Mouse (Mus musculus): ENCODE results near the gene Tmem100.
A peak's percentile ranks its signal among the peaks of the same experiment; 100 is the strongest.

The Tmem100 gene

DNA sequence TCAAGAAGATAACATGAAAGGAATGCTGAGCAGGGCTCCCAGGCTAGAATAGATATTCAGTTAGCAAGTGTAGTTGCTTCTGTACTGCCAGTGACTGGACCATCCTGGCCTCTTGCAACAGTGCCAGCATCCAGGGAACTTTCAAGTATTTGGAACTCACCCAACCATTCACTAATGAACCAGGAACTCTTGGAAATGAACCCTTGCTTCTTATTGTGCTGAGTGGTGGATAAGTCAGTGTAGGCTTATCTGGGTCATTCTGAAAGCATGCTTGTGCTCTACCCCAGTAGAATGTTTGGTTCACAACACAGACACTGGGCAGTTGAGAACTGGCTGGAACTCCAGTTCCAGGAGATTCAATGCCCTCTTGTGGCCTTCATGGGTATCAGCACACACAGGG, 29.1 kb downstream of the Tmem100 start:
- DNase-seq (ENCODE audit: low read depth, low spot score) = no peak

DNA sequence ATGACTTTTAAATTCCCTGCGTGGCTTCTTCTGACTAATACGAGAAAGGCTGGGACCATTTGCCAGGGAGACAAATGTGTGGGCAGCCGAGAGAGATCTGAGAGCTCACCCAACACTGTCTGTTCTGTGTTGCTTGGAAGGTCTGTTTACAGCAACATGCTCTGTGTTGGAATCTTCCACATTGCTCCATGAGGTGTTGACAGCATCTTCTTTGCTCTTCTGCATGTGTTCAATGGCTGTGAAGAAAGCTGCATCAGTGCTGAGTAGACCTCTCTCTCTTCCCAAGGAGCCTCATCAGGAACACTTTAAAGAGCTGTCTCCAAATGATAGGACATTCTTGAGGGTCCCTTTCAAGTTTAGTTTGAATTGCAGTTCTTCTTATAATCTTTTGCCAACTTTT, 32.5 kb downstream of the Tmem100 start:
- no peak for DNase-seq (ENCODE audit: low read depth, low spot score)

DNA sequence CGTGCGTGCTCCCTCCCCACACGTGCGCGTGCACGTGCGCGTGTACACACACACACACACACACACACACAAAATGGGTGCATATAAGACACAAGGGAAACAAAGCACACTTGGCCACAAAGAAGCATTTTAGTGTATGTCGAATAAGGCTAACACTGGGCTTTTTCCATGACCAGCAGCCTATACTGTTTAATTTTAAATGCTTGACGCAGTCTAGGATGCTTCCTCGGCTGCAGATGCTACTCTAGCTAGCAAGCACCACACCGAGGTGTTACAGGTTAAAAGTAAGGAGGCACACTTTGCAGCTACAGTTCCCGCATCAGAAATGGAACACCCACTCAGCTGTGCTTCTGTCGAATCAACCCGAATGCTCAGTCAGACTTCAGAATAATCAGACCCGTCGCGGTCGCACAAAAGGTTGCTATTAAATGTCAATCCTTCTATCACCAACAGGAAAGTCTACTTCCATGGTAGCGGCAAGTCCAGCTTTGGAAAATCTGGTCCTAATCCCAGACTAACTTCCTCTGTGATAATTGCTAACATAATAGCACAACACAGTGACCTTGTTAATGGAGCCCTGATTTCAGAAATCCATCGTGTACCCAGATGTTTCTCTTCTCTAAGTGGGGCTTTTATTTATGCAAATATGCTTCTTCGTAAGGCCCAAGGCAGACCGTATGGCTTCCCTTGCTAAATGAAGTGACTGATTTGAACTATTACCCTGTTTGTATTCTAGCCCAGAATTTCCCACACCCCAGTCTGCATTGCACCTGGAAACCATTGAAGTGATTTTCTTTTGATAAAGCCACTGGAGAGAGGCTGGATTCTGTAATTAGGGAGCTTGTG, 36.5 kb downstream of the Tmem100 start:
- DNase-seq (ENCODE audit: low read depth, low spot score) = no peak

DNA sequence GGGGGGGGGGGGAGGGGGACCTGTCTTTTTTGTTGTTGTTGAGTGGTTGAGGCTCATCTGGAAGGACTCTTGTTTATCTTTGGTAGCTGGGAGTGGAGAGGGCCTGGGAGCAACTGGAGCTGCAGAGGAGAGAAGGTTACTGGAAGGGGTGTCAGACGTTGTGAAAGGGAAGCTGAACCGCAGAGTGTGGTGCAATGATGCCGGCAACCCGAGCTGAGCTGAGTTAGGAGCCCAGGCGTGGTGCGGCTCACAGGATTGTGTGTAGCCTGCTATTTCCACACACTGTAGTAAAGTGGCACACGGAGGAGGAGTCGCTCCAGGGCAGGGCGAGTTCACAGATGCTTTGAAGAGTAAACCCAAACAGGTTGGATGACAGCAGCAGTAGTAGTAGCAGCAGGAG, 41.6 kb downstream of the Tmem100 start:
- DNase-seq (ENCODE audit: low read depth, low spot score) = peak; percentile 91

DNA sequence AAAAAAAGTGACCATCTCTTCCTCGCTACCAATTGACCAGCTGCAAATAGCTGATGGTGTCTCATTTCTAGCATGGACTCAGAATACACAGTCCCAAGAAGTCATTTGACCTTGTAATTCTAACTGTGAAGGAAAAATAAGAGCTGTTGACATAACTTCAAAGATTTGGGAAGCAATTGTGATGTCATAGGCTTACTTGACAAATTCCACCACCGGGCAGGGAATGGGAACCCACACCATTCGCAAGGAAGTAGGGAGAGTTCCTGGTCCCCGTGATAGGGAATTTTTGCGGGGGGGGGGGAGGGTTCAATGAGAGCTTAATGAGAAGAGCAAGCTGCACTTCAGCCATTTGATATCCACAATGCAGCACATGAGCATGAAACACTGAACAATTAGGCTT, 43.1 kb downstream of the Tmem100 start:
- peak; percentile 44 for DNase-seq (ENCODE audit: low read depth, low spot score)

DNA sequence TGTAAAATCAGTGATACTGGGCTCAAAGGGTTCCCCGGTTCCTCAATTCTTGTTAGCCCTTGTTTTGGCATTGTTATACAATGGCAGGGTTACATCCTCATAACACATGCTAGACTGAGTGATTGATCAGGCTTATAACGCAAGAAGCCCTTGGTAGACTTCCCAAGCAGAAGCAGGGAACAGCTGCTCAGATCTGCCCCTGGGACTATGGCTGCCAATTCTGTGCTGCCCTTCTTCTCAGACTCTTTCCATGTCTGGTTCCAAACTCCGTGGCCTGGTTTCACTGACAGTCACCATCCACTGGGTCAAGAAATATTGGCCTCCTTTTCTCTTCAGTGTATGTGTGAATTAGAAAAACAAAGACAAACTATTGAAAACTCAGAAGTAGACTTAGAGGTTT, 46.5 kb downstream of the Tmem100 start:
- DNase-seq (ENCODE audit: low read depth, low spot score) = peak; percentile 58

DNA sequence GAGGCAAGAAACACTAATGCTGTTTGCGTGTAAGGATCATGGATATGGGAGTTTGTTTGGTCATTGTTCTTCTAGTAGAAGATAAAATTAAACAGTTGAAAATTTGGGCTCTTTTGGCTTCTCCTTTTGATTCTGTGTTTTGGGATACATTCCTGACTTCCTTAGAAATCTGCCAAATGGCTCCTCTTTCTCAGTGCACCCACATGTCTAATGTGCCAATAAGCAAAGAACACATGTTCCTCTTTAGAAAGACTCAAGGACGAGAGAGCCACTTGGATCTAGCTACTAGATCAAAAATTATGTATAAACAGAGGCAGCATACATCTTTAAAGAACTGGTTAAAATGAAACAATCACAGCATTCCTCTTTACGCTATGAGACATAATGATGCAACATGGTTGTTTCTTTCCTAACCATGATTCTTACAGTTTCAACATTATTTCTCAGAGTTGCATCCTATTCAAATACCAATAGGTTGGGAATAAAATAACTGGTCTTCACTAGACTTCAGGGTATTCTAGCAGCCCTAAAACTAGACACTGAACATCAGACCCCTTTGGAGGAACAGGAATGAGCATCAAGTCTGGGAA, 50.6 kb downstream of the Tmem100 start:
- no peak for DNase-seq (ENCODE audit: low read depth, low spot score)

DNA sequence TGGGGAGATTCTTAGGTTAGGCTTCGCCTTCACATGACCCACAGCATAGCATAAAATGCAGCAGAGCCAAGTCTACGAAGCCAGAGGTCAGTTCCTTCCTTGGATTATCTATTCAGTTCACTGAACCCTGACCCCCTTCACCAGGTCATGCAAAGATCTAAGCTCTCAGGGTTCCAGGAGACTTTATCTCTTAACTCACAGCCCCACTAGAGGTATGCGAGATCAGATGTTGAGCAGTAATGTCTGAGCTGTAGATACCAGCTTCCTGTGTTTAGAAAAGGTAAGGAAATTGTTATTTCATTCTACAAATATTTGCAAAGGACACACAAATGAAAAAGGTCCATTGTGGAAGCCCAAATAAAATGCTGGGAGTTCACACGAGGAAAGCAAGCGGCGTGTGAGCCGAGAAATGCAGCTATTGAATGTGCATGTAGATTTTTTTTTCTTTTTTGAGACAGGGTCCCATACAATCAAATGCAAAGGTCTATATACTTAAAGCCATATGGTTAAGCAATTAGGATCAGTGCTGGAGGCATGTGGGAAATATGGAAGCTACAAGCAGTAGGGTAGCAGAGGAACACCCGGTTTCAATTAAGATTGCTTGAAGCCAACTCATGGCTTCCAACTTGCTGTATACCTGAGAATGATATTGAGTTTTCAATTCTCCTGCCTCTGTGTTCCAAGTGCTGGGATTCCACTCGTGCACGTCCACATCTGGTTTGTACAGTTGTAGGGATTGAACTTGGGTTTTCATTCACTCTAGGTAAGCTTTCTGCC, 51.9 kb downstream of the Tmem100 start:
- DNase-seq (ENCODE audit: low read depth, low spot score) = no peak

DNA sequence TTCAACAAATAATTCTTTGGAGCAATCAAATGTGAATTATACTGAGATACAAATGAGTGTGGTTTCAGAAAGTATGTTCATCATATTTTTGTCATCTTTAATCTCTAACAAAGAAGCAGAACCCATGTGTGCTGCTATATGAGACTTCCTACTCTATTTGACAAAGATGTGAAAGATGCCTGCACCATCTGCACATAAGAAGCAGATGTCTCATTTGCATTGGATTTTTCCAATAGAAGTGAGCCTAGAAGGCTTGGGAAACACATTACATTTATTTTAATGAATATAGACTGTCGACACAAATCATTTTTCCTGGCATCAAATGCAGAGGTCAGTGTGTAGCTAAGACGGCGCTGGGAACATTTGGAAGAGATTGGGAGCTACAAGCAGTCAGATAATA, 52.9 kb downstream of the Tmem100 start:
- no peak for DNase-seq (ENCODE audit: low read depth, low spot score)

DNA sequence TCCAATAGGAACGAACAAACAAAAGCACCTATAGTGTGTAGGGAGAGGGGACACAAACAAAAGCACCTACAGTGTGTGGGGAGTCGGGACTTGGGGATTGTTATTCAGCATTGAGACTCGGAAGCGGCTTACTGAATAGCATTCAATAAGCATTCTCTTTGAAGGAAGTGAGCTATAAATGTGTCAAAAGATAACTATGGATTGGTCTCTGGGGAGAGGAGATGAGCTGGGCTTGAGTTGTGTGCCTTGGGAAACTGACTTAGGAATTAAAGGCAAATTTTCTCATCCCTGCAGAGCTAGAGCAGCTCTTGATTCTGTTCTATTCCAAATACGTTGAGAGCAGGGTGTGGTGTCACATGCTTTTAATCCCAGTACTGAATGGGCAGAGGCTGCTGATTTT, 54.0 kb downstream of the Tmem100 start:
- no peak for DNase-seq (ENCODE audit: low read depth, low spot score)

Data from skeletal muscle tissue, adult 2 months (tissue).